Mouse (Mus musculus) adrenal gland, adult 18-20 months (tissue): ENCODE results near the gene Cenpp. TPM values are rescaled to one million over a fixed set of nuclear protein-coding genes. Genes with fewer than 3 reads are reported as not detected.

Source experiments
- total RNA-seq, 2 experiments: library from RNA; stranded (reverse); gene quantifications; 1 replicate in 1 of 2; 2 replicates in 1 of 2; pipeline ENCODE4 v1.2.3; 2021

Gene Cenpp
- total RNA-seq, 2 experiments from 2014 or later: 0.38 to 1.2 TPM

Other genes starting within 250 kb of the Cenpp start
- 10 to 100 TPM; 35.9 to 44.8 TPM for gene Ippk, start 231.5 kb downstream of the Cenpp start, total RNA-seq
- 1 to 10 TPM; 1.0 to 1.1 TPM for gene Tes3-ps, start 159.5 kb downstream of the Cenpp start, total RNA-seq
- 1 to 10 TPM; 6.2 to 8.9 TPM for gene Ecm2, start 148.0 kb downstream of the Cenpp start, total RNA-seq
- gene Aspn, start 108.3 kb downstream of the Cenpp start, total RNA-seq: 1 to 10 TPM; 2.8 to 7.6 TPM
- gene Omd, start 70.3 kb downstream of the Cenpp start, total RNA-seq: 1 to 10 TPM; 5.6 to 6.3 TPM
- 10 to 100 TPM; 48.1 to 62.8 TPM for gene Ogn, start 44.7 kb downstream of the Cenpp start, total RNA-seq
- 10 to 100 TPM; 22.0 to 24.7 TPM for gene Nol8, start 293 bp upstream of the Cenpp start, total RNA-seq
- gene Iars, start 29.3 kb upstream of the Cenpp start, total RNA-seq: 10 to 100 TPM; 66.3 to 80.6 TPM
- not detected for gene Gm30302, start 146.2 kb upstream of the Cenpp start, total RNA-seq